Mouse (Mus musculus) embryo, embryonic 10 days (tissue): ENCODE data around the gene Crb1.
"Not testable (repeated sequence)": the region's sequence is repeated elsewhere in the genome, so short reads cannot be mapped to it uniquely, and the experiment has no call there.

Source experiments
- DNase-seq: peaks from one replicate; pipeline ENCODE4 v3.0.0-alpha.2; 2015; ENCODE audit warnings: low spot score

Crb1 gene

DNA sequence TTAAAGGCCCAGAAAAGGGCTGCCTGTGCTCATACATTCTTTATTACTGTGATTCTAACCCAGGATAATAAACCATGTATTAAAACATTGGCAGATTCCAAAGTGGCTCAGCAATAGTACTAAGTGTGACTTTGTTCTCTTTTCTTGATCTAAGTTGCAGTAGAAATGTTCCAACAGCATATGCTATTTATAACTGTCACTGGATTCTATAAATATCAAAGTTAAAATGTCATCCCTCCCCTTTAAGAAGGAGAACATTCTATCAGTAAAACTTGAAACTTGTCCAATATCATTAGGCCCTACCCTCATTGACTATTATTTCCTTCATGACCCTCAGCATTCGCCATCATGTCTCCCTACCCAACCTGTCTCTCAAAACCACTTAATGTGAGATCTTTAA, 48.1 kb downstream of the Crb1 start:
- DNase-seq: no peak

DNA sequence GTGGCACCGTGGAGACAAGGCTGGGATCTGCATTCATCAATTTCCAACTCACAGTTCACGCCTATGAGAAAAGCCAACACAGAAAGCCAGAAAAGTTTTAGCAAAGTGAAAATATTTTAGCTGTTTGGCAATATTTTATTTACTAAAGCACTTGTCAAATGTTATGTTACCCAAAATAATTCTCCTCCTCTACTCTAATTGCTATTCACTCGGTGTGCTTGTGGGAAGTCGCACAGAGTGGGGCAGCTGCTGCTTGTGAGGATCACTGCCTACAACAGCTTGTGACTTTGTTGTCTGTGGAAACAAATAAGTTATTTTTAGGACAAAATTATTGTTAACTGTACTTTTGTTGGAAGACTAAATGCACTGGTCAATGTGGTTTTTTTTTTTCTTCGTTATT, 48.6 kb downstream of the Crb1 start:
- no peak for DNase-seq

DNA sequence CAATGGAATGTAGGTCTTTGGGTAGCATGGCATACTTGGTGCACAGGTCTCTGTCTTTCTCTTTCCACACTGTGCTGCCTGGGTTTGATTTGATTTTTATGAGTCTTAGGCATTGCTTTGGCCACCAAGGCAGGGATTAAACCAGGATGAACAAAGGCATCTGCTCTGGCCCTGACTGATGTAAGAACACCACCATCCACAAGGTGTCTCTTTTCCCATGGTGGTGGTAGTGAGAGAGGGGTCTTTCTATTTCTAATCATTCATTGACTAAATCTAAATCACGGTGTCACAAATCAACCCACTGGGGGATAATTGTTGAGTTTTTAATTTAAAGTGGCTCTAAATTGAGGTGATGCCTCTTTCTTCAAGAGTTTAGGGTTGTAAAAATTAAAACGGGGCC, 51.5 kb downstream of the Crb1 start:
- no peak for DNase-seq

DNA sequence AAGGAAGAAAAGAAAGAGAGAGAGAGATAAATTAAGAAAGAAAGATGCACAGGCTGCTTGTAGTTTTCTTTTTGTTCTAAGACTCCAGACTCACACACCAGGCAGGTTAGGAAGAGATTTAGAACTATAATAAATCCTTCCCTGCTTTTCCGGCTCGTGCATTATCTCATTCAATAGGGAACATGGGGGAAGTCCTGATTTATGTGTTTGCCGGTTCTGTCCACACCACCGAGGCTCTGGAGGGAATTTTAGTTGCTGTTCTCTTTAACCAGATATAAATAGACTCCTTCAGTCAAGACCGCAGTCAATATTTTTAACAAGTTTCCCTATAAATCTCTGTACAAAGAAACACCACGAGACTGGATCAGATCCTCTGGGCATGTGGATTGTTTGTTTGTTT, 57.1 kb downstream of the Crb1 start:
- no peak for DNase-seq

DNA sequence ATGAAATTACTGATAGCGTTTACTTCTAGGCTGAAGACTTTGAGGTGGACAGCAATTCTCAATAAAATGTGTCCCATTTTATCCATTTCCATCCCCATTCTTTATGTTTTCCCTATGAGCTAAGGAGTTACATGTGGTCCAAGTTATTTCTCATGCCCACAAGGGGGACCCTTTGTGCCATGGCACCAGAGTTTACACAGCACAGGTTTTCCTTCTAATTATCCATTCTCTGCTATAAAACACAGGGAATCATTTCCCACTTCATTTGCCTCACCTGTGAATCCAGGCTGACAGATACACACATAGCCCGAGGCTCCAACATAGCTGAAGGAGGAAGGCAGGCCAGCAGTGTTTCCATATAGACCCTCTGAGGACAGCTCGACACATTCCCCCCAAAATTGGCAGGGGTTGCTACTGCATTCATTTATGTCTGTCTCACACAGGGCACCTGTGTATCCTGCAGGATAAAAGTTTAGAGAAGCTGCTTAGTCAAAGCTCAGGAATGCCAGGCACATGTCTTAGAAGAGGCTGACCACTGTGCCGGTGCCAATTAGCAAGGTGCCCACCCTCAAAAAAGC, 62.5 kb downstream of the Crb1 start:
- DNase-seq: peak; percentile 11

DNA sequence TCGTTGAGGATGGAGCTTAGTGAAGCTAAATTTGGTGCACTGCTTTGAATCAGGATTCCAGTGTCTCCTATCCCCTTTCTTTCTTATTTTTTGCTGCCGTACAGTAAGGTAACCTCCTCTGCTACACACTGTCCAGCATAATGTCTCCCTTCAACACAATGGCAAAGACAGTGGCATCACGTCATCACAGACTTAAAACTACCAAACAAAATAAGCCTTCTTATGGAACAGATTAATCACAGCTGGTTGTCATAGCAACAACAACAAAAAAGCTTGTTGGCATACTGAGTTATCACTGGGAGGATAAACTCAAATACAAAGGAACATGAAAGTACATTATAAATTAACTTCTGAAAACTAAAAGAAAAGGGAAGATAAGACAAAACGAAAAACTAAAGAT, 68.0 kb downstream of the Crb1 start:
- no peak for DNase-seq

DNA sequence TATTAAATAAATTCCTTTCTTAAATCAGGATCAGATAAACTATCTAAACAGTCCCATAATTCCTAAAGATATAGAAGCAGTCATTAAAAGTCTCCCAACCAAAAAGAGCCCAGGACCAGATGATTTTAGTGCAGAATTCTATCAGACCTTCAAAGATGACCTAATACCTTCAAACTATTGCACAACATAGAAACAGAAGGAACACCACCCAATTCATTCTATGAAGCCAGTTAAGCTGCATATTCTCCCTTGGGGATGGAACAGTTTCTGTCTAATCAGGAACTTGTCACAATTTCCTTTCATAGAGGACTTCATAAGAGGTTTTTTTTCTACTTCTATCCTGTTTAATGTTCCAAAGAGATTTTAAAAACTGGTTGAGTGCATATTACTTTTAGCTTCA, 74.4 kb downstream of the Crb1 start:
- not testable (repeated sequence) for DNase-seq

DNA sequence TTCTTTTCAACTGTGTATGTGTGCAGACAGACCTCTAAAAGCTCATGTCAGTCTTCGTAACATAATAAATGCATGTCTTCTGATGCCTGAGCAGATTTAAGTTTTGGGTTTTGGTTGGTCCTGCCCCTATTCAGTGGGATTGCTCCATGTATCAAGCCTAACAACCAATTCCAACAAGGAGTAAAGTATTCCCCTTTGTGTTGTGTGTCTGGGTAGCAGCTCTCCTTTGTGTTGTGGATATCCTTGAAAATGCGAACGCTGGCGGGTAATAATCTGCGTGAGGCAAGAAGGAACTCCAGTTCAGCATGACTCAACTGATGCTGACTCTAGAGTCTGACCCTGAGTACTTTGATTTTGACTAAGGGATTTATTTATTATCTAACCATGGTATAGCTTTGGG, 75.1 kb downstream of the Crb1 start:
- DNase-seq: no peak

DNA sequence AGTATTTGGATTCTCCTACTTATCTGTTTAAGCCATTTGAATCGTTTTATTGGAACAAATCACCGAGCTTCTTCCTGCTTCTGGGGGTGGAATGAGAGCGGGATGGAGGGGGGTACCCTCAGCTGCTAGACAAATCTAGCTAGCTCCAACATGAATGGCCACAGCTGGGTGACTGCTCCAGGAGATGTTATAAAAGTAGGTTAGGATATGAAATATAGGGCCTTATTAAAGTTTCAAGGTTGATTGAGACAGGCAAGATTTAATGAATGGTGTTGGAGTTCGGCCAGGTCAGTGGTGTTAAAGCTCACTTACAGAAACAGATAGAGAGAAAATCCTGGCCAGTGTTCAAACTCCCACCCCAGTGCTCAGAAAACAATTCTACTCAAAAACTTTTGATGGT, 84.9 kb downstream of the Crb1 start:
- no peak for DNase-seq

DNA sequence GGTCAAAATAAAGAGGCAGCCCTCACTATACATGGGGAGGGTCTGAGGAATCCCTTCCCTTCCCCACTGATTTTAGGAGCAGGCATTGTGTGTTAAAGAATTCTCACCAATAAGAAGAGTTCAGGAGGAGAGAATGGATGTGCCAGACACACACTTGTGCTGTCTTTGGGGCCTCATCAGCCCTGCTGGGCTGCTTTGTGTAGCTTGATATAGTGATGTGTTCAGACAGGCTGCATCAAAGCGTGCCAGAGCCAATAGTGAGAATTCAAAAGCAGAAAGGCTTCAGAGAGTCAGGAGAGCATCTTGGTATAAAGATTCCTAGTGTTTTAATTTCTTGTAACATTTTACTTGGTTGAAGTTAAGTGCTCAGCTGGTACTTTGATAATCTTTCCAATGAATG, 85.3 kb downstream of the Crb1 start:
- peak; percentile 45 for DNase-seq

DNA sequence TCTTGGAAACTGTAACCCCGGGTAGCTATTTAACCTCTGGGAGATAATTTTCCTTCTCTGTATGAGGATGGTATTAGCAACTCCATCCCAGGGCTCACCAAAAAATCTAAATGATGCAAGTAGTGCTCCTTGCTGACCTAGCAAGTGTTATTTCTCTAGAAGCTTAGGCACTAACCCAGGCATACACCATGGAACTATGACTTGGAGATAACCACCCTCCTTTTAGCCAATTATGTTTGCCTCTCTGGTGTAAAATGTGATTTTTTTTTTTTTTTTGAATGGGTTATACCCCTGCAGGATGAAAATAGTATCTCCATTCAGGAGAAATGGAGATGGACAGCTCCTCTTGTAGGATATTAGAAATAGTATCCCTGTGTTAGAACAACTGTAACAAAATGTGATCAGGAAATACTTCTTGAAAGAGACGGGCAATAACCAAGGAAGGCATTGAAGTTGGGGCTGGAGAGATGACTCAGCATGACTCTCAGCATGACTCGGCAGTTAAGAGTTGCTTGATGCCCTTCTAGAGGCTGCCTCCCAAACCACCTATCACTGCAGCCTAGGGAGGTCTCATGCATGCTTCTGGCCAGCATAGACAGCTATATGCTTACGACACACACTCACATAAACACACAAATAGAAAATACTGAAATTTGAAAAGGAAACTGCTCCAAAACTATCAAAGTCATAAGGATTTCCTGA, 100.1 kb downstream of the Crb1 start:
- no peak for DNase-seq

DNA sequence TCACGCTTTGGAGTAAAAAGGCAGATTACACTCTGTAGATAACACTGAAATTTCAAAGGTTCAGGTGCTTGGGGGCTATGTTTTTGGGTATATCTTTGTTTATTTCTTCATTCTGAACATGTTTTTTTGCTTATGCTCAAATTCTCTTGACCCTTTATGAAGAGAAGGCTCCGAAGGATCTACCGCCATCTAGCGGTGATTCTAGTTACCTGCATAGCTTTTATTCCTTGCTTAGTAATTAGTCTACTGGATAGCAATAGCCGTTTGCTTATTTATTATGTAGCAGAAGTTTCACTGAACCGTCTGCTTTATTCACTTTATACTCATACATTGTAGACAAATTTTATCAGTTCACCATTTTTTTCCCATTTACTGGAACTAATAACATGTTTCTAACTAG, 109.1 kb downstream of the Crb1 start:
- DNase-seq: peak; percentile 84

DNA sequence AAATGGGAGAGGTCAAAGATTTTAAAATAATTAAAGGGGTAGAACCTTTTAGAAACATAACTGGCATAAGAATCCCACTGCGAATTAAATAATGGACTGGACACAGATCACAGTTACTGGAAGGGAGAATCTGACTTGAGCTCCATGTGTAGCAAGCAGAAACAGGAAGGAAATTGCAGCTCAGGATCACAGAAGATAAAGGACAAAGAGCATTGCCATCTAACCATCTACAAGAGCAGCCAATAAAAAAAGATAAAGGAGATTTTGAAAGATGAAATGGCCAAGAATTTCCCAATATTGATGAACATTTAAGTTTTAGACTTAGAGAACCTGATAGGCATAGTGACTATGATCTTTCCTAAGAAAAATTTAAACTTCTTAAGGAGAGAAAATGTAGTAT, 112.7 kb downstream of the Crb1 start:
- no peak for DNase-seq

DNA sequence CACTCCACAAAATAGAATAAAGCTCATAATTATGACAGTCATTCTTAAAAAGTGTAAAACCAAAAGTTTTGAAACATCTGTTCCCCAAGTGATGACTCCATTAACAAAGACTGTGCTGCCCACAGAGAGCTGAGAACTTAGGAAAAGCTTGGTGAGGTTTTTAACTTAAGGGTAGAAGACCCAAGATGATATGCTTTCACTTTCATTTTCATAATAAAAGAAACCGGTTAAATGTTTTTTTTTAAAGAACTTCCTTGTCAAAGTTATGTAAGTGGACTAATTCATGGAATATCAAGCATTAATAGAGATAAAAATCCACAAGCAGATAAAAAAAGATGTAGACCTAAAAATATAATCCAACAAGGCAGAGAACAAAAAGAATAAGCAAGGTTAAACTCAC, 113.7 kb downstream of the Crb1 start:
- DNase-seq: no peak

DNA sequence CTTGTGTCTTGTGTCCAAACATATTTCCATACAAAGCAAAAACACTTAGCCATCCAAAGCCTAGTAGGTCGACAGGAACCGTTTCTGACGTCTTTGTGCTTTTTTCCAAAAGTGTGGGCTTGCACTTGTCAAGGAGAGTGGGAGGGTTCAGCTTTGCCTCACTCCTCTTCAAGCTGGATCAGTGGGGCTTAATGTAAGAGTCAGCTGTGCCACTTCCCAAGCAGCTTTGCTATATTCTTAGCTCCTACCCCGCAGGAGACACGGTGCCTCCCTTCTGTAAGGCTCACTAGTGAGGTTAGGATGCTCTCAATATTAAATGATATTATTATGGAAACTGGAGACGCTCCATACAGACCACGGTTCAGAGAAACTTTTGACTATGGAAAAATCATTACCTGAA, 121.3 kb downstream of the Crb1 start:
- DNase-seq: no peak

DNA sequence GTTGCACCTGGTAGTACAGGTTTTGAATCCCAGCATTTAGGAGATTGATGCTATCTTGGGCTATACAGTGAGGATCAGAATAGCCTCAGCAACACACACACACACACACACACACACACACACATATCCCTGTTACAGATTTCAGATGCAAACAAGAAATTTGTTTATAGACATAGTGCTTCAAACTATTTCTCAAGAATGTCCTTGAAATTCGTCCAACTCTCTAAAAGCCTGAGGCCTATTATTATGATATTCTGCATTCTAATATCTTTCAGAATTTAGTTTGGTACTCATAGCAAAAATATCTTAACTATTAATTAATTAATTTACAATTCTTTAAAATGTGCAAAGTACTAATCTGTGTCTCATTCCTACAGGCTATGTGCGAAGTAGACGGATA, 124.9 kb downstream of the Crb1 start:
- no peak for DNase-seq

DNA sequence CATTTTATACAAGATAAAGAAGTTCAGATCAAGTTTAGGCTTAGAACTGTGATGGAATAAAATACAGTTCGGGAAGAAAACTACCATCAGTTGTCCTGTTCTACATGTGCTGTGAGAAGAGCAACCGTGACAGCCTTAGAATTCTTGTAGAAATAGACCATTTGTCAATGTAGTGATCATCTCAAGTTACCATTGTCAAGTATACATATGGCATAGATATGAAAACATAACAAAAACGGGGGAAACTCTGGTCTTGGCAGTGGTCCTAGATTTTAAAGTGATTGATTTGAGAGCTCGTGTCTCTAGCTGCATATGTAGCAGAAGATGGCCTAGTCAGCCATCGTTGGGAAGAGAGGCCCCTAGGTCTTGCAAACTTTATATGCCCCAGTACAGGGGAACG, 127.7 kb downstream of the Crb1 start:
- DNase-seq: no peak

DNA sequence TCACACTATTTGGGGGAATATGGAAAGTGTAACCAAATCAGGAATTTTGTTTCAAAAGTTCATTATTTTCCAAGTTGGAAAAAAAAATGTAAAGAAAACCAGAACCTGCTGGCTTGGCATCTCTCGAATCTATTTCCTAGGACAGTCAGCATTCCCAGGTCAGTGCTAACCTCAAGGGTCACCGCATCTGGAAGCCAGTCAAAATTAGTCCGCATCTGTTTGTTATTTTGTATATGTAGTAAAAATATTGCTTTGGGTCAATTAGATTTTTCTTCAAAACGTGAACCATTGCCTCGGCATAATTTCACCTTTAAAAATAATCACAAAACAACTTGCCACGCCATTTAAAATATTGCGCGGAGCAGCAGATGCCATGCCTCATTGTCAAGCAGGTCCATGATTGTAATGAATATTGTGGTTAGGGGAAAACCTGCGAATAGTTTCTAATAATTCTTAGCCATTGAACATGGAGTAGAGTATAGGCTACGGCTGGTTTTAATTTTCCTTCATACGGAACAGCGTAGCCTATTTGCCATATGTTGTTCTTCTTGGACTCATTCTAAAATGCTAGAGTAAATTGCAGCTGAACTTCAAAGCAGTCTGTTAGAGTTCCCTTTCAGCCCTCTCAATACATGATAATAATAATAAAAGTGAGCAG, 130.0 kb downstream of the Crb1 start:
- DNase-seq: no peak

DNA sequence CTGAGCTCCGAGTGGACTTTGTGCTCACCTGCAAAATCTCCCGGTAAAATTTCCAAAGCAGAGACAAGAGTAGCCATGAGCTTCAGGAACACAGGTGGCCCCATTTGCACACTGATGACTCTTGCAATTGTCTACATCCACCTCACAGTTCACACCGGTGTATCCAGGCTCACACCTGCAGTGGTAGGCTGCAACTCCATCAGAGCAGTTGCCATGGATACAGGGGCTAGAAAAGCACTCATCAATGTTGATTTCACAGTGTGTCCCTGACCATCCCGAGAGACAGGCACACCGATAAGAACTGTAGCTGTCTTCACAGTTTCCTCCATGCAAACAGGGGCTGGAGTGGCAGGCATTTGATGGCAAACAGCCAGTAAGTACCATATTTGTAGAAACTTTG, 140.1 kb downstream of the Crb1 start:
- no peak for DNase-seq

DNA sequence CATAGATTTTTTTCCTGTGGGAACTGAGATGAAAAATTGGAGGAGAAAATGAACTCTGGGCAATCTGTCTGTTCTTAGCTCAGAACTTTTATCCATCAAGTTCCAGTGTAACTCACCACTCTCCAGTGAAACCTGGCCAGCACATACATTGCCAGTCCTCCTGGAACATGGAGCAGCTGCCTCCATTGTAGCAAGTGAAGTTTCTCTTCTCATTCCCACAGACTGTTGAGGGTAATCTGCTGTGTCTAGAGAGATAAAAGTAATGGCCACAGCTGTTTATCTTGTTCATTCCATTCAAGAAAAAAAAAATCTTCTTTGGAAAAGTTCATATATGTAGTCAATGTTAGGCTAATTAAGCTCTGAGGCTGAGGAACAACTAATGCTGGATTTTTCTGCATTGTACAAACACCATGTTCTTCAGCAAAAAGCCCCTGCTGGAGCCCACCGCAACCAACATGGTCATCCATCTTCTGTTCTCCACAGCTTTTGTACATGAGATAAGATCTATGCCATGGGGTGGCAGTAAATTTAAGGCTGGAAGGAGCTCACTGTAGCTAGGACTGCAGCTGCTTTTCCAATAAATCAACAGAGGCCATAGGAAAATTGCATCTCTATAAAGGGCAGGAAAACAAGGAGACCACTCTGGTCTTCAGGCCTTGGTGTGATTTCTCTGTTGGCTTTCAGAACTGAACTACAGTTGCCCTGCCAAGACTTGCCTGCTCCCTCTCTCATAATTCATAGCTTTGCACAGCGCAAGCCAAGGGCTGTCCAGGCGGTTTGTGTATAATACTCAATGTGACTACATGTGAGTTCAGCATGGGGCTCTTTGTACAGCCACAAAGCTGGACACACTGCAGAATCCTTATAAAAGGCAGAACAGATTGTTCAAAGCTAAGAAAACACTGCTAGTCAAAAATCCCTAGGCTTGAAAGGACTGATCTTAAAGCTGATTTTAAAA, 142.0 kb downstream of the Crb1 start:
- DNase-seq: no peak

DNA sequence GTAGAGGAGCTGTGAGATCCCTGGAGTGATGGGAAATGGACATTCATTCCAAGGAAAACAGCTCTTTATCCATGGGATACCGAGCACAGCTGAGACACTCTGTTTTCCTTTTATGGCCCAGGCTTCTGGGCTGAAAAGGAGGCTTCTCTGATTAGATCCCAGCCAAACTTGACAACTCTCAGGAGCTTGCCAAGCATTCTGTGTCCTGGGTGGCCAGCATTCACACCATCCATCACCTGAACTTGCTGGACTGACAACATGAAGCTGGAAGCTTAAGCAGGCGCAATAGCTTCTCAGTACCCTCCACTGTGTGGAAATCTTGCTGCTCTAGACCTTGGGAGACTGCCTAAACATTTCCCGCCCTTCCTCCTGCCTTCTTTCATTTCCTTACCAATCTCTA, 144.3 kb downstream of the Crb1 start:
- peak; percentile 21 for DNase-seq

DNA sequence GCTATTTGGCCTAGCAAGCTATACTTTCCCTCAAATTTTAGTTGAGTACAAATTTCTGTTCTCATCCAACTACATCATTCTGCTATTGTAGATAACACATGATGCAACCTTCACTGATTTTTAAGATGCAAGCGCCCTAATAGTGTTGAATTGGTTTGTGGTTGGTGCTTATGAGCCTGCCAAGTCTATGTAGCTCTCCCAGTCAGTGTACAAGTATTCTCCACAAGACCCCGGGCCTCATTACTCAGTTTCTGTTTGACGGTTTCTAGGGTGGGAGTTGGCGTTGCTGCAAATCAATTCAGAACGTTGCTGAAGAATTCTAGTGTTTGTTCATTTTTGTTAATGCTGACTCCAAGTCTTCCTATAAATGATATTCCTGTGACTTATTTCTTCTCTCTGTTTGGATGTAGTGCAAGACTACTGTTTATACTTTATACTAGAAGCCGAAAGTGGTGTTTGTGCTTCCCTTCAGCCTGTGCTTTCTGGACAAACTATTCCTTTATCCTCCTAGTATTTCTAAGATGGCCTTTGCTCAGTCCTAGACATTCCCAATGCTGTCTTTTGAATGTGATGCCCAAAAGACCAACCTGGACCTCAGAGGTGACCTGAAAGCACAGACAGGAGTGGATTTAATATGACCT, 152.5 kb downstream of the Crb1 start:
- no peak for DNase-seq
